Mouse (Mus musculus) granulocyte monocyte progenitor cell, adult 5-6 weeks (primary cell): ENCODE data around the gene Tmem104. TPM values are rescaled to one million over a fixed set of nuclear protein-coding genes. Genes with fewer than 3 reads are reported as not detected.

Experiments used
- ATAC-seq: replicated peaks from 2 replicates; pipeline ENCODE4 v1.8.0; 2016; ENCODE audit warnings: mild to moderate bottlenecking, moderate TSS enrichment, inconsistent platforms; ENCODE audit not compliant: poor library complexity, severe bottlenecking
- total RNA-seq, 2 experiments: library from RNA; stranded (forward) in 1 of 2; stranded (reverse) in 1 of 2; fragments of 200-712, 200-1000 nt in 1 of 2; fragments of >200 nt in 1 of 2; fragmentation: Nextera tagmentation in 1 of 2; gene quantifications; 2 replicates each; pipeline ENCODE4 v1.2.3; 2014 to 2017

The Tmem104 gene
- total RNA-seq, 2 experiments from 2014 or later: 2.4 to 11.5 TPM

DNA sequence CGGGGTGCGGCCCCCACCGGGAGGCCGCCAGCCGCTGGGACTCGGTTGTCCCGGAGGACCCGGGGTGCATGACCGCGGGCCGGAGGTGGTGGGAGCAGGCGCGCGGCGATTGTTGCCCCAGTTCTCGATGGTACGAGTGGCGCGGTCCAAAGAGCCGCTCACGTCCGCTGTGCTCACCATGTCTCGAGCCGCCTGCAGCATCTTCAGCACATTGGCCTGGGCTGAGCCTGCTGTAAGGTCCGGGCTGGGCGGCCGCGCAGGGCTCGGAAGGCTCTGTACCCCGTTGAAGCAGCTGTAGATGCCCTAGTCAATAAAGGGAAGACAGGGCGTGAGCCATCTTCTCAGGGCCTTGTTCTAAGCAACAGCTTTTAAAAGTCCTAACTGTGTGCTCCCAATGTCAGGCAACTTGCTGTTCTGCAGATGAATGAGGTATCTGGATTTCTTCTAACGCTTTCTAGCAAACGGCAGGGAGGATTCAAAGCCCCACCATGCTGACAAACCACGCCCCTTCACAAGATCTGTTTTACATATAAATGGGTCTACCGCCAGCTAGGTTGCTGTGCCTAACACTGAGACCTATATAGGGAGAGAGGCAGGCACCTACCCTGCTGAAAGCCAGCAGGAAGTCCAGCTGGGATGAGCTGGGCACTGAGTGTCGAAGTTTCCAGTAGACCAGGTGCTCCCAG, 63.3 kb downstream of the Tmem104 start:
- ATAC-seq: peak; percentile 10; the same call in 1 of the 2 replicates

DNA sequence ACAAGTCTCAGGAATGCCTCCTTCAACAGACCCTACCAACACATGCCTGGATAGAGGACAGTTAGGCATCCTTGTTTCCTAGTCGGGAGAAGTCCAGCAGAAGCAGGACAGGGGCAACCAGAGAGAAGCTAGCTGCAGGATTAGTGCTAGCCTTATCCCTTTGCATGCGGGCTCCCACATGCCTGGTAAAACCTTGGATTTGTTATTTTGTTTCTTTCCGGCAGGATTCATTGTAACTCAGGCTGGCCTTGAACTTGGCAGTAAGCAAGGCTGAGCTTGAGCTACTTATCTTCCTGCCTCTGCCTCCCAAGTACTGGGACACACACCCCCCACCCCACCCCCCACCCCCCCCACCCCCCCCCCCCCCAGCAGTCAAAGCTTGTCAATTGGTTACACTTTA, 64.0 kb downstream of the Tmem104 start:
- ATAC-seq: no peak

DNA sequence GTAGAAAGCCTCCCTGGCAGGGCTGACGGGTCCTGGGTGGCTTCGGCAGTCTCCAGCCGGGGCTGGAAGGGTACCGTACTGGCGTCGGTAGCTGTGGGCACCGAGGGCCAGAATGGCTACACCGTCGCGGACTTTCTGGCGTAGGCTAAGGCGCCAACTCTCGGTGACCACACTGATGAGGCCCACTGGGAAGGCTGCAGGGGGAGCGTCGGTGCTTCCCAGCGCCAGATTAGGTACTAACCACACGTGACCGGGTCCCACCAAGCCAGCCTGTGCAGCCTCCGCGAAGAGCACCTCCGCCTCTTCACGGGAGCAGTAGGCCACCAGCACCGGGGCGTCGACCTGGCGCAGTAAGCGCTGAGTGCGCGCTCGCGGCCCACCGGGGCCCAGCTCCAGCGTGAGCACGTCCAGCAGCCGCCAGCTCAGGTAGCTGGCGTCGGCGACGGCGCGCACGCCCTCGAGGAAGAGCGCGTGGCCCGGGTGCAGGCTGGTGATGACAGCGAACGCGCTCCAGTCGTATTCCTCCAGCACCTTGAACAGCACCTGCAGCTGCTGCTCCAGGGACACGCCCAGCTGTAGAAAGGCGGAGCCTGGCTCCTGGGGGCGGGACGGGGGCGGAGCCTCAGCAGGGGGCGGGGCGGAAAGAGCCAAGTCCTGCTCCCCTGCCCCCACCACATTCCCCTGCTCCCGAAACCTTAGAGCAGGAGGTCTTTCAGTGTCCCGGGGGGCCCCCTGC, 70.7 kb downstream of the Tmem104 start:
- ATAC-seq: peak; percentile 85

DNA sequence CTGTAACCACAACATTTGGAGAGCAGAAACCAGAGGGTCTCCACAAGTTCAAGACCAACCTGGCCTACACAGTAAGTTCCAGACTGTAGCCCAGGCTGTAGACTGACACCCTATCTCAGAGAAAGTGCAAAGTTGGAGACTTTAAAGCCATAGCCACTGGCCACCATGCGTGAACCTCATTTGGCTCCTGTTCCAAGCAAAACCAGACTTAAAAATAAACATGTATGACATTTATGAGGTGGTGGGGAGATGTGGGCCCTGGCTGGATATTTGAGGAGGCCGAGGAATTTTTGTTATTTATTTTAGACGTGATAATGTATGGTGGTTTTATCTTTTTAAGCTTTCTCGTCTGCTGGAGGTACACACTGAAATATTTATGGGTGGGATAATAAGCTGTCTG, 71.8 kb downstream of the Tmem104 start:
- ATAC-seq: no peak

DNA sequence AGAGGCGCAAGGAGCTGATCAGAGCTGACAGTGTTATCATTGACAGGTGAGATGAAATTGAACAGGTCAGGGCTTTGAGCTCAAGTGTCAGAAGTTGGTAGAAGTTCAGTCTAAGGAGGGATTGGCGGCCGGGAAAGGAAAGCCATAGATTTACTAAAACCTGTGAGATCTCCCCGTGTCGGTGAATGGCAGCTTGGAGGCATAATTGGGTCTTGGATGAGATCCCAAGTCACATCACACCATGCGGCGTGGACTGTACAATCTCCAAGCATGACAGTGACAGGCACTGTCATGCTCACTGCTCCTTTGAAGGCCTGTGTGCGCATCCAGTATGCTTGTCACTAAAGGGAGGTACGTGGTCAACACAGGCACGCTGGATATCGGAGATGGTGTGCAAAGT, 75.7 kb downstream of the Tmem104 start:
- ATAC-seq: no peak

DNA sequence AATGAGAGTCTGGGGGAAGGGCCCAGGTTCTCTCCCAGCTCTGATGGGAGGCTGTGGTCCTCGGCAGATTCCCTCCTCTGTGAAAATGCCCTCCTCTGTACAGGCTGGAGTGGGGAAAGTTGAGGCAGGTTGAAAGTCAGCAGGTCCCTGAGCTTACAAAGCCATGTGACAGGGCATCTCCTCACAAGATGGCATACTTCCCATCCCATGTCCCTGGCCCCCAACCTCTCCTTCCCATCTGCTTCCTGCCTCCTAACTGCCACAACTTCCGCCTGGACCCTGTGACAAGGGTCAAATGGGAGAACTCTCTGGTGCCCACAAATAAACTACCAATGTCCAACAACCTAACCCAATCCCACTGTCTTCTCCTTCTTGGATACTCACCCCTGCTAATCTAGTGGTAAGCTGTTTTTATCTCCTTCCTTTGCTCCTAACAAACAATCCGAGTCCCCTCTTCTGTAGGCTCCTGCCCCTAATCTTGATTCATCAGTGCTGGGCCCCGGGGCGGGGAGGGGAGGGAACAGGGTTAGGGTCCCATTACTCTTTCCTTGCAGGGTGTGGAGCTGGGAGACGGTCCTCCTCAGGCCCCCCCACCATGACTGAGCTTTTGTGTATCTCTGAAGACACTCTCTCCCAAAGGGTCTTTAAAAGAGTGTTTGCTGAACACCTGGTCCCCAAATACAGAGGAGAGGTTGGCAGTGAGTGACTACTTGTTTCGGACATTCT, 77.0 kb downstream of the Tmem104 start:
- no peak for ATAC-seq

DNA sequence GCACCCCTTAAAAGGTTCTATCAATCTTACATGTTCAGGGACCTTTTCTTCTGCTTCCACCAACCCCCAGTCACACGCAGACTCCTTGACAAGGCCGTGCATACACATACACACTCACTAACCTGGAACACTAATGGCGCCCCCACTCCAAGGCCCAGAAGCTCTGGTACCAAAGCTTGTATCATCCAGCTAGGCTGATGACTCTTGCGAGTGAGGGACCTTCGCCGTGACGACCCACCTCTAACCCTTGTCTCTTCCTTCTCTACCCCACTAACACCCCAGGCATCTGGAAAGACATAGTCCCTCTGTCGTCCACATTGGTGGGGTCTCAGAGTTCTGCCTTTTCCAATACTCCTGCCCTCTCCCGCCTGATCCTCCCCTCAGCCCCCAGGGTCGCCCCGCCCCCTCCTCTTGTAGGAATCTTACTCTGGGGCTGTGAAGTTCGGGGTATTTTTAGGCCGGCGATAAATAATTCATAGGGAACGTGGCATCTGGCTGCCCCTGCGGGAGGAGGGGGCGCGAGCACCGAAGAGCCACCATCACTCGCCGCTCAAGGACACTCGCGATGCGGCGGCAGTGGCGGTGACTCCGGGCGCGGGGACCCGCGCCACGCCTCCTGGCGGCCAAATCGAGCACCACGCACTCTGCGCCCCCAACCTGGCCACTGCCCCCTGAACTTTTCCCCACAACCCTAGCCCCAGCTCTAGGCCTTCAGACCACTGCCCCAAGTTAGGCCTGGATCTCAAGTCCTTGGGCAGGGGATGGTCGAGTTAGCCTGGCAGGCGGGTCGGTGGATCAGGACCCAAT, 77.8 kb downstream of the Tmem104 start:
- ATAC-seq: peak; percentile 47; the same call in 1 of the 2 replicates

DNA sequence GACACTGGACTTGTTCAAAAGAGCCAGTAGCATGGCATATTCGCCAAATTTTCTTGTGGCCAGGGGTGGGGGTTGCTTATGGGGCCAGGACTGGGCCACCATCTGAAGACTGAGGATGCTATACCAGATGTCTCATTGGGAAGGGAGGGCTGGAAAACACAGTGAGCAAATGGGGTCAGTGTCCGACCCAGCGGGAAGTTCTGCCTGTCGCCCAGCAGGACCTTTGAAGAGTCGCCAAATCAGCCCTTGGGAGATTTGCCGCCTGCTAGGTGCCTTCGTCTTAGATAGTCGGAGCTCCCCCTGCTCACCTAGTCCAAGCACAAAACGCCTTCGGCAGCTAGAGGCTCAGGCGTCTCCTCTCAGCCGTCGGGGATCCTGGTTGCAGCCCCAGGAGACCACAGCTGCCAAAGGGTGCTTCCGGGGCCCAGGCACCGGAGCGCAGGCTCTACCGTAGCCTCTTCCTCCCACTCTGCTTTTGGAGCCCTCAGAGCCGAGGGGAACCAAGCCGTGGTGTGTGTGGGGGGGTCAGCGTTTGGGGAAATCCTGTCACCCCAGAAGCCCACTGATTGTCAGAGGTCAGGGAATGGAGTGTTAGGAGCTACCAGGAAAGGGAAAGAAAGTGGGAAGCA, 78.6 kb downstream of the Tmem104 start:
- ATAC-seq: 0 out of 2 replicates have a peak, but pooled peaks have one; percentile 24

DNA sequence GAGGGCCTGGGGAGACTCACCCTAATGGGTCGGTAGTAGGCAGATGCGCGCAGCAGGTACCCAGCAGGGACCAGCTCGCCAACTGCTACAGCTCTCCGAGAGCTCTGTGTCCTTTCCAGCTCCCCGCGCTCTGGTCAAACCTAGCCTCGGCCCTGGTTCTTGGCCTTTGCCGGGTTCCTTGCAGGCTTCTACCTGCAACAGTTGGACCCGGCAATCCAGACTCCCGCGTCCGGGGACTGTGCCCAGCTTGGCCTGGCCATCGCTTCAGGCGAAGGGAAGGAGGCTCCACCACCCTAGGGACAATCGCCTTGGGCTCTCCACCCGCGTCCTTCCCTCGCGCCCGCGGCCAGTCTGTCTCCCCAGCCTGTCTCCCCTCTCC, 79.1 kb downstream of the Tmem104 start:
- no peak for ATAC-seq

DNA sequence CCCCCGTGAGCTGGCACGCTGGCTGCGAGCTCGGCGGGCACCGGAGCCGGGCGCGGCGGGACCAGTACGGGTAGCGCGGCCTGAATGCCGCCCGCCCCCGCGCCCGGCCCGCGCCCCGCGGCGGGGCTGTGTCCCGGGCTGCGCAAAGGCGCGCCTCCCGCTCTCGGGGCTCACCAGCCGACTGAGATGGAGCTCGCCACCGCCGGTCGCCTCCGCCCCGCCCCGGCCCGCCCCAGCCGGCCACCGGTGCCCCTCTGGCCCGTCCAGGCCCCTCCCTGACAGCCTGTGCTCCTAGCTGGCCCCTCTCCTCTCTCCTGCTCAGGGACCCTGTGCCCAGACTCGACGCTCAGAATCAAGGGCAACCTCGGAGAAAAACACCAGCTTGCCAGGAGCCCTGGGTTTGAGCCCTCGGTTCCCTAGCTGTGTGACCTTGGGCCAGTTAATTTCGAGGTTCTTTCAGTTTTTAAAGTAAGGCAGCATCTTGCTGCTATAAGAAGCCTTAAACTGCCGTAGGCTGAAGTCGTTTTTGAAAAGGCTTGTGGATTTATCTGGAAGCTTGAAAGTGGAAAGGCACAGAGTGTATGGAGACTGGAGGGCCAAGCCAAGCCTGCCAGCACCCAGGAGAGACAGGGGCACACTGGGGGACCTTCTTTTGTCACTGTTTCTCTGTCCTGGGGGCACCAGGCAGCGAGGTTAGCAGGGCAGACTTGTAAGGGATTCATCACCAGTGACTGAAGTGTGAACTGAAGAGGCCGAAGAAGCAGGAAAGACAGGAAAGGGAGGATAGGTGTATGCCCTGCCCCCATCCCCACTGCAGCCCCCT, 80.0 kb downstream of the Tmem104 start, which contains the start of gene Grin2c:
Grin2c (minus strand) TSS at position 183 of the 823 bp plus-strand sequence.
- no peak for ATAC-seq

DNA sequence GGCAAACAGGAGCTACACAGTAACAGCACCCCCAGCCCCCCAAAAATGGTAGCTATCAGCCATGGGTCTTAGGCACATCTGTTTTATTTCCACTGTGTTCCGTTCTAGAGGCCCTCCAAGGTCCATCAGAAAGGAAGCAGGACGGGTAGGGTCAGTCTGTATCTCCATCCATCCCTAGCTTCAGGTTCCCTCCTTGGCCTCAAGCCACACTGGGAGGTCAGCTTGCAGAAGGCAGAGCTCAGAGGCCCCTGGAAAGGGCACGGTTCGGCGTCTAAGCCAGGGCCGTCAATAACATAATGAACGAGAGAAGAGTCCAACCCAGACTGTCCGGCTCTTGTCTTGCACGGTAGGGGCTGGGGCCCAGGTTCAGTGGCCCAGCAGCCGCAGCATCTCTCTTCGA, 80.7 kb downstream of the Tmem104 start:
- no peak for ATAC-seq

DNA sequence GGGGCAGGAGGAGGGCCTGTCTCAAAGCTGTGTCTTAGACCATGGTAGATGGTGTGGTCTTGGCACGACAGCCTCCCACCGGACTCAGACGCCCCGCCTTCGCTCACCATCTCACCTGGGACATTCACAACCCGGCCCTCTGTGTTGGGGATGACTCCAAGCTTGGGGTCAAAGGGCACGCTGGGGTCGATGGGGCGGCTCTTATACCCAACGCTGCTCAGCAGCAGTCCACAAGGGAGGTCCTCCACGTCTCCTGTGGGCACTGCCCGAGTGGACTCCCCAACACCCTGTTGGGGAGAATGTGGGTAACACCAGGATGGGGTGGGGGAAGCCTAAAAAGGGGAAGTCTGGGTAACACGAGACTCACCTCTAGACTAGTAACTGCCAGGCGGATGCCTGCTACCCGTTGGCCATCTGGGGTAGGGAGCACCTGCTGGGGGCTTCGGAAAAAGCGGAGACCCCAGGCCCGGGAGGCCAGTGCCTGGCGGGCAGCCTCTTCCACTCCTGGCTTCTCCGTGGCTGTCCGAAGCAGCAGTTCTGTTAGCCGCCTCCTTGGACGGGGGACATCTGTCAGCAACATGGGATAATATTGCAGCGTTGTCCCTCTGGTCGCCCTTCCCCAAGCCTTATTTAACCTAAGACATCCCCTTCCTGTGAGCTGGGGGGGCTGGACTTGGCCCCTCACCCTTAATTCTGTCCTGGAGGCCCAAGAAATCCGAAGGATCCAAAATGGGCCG, 82.2 kb downstream of the Tmem104 start:
- no peak for ATAC-seq

DNA sequence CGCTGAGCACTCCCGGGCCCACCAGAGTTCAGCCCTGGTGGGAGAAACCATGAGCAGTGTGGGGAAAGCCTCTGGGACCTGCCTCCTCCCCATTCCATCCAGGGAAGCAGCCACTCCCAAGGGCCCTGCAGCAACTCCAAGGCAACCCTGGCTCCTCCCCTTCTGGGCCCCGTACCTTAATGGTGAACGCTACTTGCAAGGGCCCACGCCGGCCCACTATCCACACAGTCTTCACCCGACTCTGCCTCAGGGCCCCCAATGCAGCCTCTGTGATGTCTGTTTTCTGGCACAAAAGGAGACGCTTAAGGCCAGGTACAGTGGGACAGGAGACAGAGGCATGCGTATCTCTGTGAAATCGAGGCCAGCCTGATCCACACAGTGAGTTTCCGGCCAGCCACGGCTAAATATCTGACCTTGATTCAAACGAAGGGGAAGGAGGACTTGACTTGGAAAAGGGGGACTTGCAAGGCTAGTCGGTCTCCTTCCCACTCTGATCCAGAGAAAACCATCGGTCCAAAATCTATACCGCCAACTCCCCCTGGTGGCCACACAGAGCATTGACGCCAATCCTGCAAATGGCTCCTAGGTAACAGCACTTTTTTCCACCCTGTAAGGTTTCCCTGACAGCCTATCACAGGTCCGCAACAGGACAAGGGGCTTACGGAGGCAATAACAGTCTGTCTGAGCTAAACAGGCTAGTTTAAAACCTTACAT, 83.0 kb downstream of the Tmem104 start:
- ATAC-seq: peak; percentile 50; the same call in 1 of the 2 replicates

DNA sequence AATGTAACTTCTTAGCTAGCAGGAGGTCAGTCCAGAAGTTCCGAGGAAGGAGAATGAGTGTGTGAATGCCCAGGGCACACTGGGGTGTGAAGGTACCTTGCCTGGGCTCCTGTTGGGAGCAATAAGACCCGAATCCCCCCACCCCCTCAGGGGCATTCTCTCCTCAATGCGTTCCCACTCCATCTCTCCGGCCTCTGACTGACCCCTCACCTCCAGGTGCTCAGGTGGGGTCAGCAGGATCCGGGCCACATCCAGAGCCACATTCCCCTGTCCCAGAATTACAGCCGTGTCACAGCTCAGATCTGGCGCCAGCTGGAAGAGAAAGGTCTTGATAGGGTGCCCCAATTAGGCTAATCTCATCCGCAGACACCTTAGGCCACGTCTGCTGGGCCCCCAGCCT, 83.8 kb downstream of the Tmem104 start:
- ATAC-seq: no peak

DNA sequence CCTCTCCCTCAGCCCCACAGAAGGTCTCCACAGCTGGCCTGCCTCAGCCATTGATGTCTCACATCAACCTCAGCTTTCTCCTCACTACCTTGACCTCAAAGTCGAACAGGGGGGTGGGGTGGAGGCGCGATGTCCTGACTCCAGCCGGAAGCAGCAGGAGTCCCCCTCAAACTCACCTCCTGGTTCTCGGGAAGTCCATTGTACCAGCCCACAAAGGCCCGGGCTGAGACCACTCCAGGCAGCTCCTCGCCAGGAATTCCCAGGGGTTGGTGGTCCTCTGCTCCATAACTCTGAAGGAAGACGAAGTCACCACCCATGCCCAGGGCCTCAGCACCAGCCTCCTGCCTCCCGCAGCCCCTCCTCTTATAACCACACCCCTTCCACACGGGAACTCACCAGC, 84.2 kb downstream of the Tmem104 start:
- no peak for ATAC-seq

DNA sequence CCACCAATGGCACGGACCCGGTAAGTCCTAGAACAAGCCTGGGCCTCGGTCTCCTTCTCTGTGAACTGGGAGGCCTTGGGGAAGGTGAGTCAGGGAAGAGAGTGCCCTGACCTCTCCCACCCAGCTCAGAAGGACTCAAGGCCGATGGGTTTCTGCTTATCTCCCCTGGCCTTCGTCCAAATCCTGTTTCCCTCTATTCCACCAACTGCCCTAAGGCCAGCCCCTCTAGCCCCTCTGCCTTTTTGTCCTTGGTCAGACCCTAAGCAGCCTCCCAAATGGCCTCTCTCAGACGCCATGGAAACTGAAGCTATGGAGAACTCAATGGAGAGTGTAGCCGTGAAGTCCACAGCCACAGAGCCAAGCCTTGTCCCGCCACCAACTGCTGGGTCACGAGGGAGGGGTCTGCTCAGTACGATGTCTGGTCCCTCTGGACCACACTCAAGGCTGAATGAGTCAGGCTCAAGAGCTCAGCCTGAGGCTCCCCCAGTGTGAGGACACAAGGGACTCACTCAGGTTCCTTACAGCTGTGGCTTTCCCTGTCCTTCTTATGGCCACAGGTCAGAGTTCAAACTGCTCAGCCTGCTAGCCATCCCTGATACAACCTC, 85.7 kb downstream of the Tmem104 start:
- ATAC-seq: no peak

DNA sequence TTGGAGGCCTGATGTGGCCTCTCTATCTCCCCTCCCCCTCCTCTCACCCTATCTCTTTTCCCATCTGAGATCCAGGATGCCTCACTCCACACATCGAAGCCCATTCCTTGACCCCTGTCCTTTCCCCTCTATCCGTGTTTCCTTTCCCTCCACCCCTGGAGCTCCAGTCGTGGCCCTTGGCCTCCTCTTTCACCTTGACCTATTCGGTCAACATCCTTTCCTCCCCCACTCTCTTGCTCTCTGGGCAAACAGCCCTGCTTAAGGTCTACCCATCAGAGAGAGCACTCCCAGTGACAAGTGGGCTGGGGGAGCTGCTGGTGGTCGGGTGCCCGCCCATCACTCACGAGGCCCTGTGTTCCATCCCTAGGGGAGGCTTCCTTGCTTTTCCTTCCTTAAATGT, 86.4 kb downstream of the Tmem104 start:
- ATAC-seq: no peak
